Mouse (Mus musculus): ENCODE data around the gene Megf9. TPM values are rescaled to one million over a fixed set of nuclear protein-coding genes. Genes with fewer than 3 reads are reported as not detected.

Gene Megf9
- 26.1 and 29.1 TPM in 2 replicates for polyA plus RNA-seq (2015; fragmentation: Nextera tagmentation; extraction: Ambion mirVana)

DNA sequence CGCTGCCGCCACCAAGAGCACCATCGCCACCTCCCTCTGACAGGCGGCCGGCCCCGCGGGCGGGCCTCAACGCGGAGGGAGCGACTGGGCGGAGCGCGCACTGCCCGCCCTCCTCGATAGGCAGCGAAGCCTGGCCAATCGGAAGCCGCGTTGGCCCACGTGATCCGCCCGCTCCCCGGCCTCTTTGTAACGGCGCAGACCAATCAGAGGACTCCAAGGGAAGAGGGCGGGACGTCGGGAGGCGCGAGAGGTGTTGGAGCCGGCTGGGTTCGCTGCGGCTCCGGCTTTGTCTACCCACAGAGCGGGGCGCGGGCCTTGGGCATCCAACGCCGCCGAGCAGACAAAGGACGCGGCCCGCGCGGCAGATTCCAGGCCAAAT lies at the start of gene Megf9:
TSS of gene Megf9 (minus strand) at position 105 of the 379 bp plus-strand sequence.
- peaks cover 36% of the 10 kb centered on the region for H3K4me1 ChIP-seq (ENCODE audit: control insufficient read depth, insufficient read depth, low read length)
- no peaks in the 10 kb centered on the region for H3K36me3 ChIP-seq (ENCODE audit: control insufficient read depth, insufficient read depth, low read length)
- WGBS: under 1% methylated on average over 45 of the region's 46 CpGs
- H3K27me3 ChIP-seq (ENCODE audit: control insufficient read depth, insufficient read depth, low read depth, low read length): no peaks in the 10 kb centered on the region
- H3K4me2 ChIP-seq (ENCODE audit: low read length): peak within 1 kb of the TSS; percentile 91
- no peaks in the 10 kb centered on the region for H3K9me3 ChIP-seq (replicated peaks; ENCODE audit: control insufficient read depth, low read length, poor library complexity, severe bottlenecking)
- peak; percentile 99 for ATAC-seq
- peak within 1 kb of the TSS; percentile 89 for H3K4me3 ChIP-seq (ENCODE audit: low read depth, low read length)
- H3K27ac ChIP-seq (ENCODE audit: low read length): peak within 1 kb of the TSS; percentile 100
- H3K9ac ChIP-seq (ENCODE audit: low read depth, low read length): peak within 1 kb of the TSS; percentile 100

DNA sequence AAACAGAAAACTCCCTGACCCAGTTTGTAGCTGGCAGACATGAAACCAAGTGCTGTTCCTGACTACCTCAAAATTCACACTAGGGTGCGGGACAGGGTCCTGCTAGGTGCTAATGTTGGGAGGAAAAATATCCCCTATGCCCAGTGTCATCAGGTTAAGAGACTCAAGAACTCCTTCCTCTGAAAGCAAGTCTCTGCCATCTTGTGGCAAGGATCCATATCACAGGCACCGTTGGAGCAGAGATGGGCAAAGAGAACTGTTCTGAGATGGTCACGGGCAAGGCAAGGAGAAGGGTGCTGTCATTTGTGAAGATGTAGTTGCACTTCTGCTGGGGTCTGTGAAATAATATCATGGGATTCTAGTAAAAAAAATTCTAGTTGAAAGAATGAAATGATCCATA lies 44.9 kb upstream of the Megf9 start:
- ATAC-seq: no peak
- Histone ChIP-seq H3K9ac (ENCODE audit: low read depth, low read length) (no peak overlapping the region), H3K4me2 (ENCODE audit: low read length) (no peak overlapping the region), H3K36me3 (ENCODE audit: control insufficient read depth, insufficient read depth, low read length) (no peaks in the 10 kb centered on the region), H3K4me1 (ENCODE audit: control insufficient read depth, insufficient read depth, low read length) (no peaks in the 10 kb centered on the region), H3K9me3 (replicated peaks; ENCODE audit: control insufficient read depth, low read length, poor library complexity, severe bottlenecking) (no peaks in the 10 kb centered on the region), H3K27ac (ENCODE audit: low read length) (no peak overlapping the region), H3K27me3 (ENCODE audit: control insufficient read depth, insufficient read depth, low read depth, low read length) (no peaks in the 10 kb centered on the region), H3K4me3 (ENCODE audit: low read depth, low read length) (no peak overlapping the region)
- WGBS: 57% methylated on average over 3 of the region's 3 CpGs

DNA sequence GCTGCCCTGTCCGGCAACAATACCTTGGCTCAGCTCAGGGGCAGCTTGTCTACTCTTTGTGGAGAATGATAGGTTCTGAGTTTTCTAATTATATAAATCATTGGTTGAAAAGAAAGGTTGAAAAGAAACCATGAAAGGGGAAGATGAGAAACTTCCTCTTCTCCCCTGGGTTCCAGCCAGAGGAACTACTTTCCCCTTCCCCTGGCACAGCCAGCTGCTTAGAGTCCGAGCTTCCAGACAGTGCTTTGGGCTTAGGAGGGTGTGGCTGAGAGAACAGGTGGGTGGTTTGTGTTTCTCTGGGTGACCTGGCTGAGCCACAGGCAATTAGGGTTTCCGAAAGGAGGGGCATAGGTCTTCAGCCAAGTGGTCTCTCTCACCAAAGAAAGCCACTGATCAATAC lies 43.5 kb upstream of the Megf9 start:
- H3K4me2 ChIP-seq (ENCODE audit: low read length): no peak overlapping the region
- H3K9ac ChIP-seq (ENCODE audit: low read depth, low read length): no peak overlapping the region
- H3K4me3 ChIP-seq (ENCODE audit: low read depth, low read length): no peak overlapping the region
- H3K27ac ChIP-seq (ENCODE audit: low read length): no peak overlapping the region
- H3K27me3 ChIP-seq (ENCODE audit: control insufficient read depth, insufficient read depth, low read depth, low read length): no peaks in the 10 kb centered on the region
- WGBS: 73% methylated on average over 3 of the region's 3 CpGs
- no peaks in the 10 kb centered on the region for H3K9me3 ChIP-seq (replicated peaks; ENCODE audit: control insufficient read depth, low read length, poor library complexity, severe bottlenecking)
- no peak for ATAC-seq
- no peaks in the 10 kb centered on the region for H3K36me3 ChIP-seq (ENCODE audit: control insufficient read depth, insufficient read depth, low read length)
- H3K4me1 ChIP-seq (ENCODE audit: control insufficient read depth, insufficient read depth, low read length): no peaks in the 10 kb centered on the region

DNA sequence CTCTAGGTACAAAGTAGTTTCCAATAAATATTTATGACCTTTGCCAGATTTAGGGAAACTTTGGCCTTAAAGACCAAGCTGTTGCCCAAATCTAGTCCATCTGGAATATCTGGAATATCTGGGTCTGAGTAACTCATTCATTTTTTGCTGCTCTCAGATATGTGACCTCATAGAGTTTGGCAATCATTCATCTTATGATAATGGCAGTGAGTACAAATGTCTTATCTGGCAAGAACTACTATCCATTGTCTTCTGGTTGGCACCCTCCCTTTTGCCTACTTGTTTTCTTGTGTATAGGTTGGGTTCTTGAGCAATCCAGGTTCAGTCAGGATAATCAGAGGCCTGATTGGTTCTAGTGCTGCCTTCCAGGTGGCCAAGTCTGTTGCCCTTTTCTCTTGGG lies 41.3 kb upstream of the Megf9 start:
- Histone ChIP-seq H3K9me3 (replicated peaks; ENCODE audit: control insufficient read depth, low read length, poor library complexity, severe bottlenecking) (no peaks in the 10 kb centered on the region), H3K4me1 (ENCODE audit: control insufficient read depth, insufficient read depth, low read length) (no peaks in the 10 kb centered on the region), H3K4me3 (ENCODE audit: low read depth, low read length) (no peak overlapping the region), H3K27ac (ENCODE audit: low read length) (no peak overlapping the region), H3K27me3 (ENCODE audit: control insufficient read depth, insufficient read depth, low read depth, low read length) (no peaks in the 10 kb centered on the region), H3K9ac (ENCODE audit: low read depth, low read length) (no peak overlapping the region), H3K4me2 (ENCODE audit: low read length) (no peak overlapping the region), H3K36me3 (ENCODE audit: control insufficient read depth, insufficient read depth, low read length) (no peaks in the 10 kb centered on the region)
- no peak for ATAC-seq

DNA sequence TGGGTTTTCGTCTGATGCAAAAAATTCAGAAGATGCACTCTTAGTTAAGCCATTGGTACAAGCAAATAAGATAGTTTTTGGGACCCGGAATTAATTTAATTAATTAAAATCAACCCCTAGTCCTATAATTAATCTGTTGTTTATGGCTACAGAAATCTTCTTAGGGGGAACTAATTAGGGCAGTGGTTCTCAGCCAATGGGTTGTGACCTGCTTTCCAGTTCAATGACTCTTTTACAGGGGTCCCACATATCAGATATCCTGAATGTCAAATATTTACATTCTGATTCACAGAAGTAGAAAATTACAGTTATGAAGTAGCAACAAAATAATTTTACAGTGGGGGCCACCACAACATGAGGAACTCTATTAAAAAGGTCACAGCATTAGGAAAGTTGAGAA lies 39.1 kb upstream of the Megf9 start:
- no peaks in the 10 kb centered on the region for H3K9me3 ChIP-seq (replicated peaks; ENCODE audit: control insufficient read depth, low read length, poor library complexity, severe bottlenecking)
- no peaks in the 10 kb centered on the region for H3K4me1 ChIP-seq (ENCODE audit: control insufficient read depth, insufficient read depth, low read length)
- H3K4me3 ChIP-seq (ENCODE audit: low read depth, low read length): no peak overlapping the region
- no peak for ATAC-seq
- no peak overlapping the region for H3K4me2 ChIP-seq (ENCODE audit: low read length)
- H3K27ac ChIP-seq (ENCODE audit: low read length): no peak overlapping the region
- H3K27me3 ChIP-seq (ENCODE audit: control insufficient read depth, insufficient read depth, low read depth, low read length): no peaks in the 10 kb centered on the region
- H3K9ac ChIP-seq (ENCODE audit: low read depth, low read length): no peak overlapping the region
- no peaks in the 10 kb centered on the region for H3K36me3 ChIP-seq (ENCODE audit: control insufficient read depth, insufficient read depth, low read length)
- 88% methylated on average over 2 of the region's 2 CpGs for WGBS

DNA sequence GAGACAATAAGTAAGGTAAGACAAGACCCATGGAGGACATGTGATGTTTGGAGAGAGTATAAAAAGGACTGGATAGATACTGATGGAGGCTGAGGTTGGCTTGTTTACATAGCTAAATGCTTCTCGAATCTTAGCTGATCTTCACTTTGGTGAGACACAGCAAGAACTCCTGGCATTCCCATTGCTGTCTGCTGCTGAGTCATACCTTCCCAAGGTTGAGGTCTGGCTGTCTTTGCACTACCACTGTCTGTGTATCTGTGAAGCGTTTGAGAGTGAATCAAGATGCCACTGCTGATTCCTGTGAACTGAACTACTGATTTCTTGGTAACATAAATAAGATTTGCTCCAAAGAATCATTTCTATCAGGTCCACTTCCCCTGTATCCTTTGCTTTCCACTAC lies 19.1 kb upstream of the Megf9 start:
- H3K4me1 ChIP-seq (ENCODE audit: control insufficient read depth, insufficient read depth, low read length): no peaks in the 10 kb centered on the region
- H3K4me2 ChIP-seq (ENCODE audit: low read length): no peak overlapping the region
- H3K27me3 ChIP-seq (ENCODE audit: control insufficient read depth, insufficient read depth, low read depth, low read length): no peaks in the 10 kb centered on the region
- H3K9ac ChIP-seq (ENCODE audit: low read depth, low read length): no peak overlapping the region
- no peak for ATAC-seq
- H3K4me3 ChIP-seq (ENCODE audit: low read depth, low read length): no peak overlapping the region
- no peaks in the 10 kb centered on the region for H3K9me3 ChIP-seq (replicated peaks; ENCODE audit: control insufficient read depth, low read length, poor library complexity, severe bottlenecking)
- 79% methylated on average over 2 of the region's 2 CpGs for WGBS
- no peak overlapping the region for H3K27ac ChIP-seq (ENCODE audit: low read length)
- no peaks in the 10 kb centered on the region for H3K36me3 ChIP-seq (ENCODE audit: control insufficient read depth, insufficient read depth, low read length)

DNA sequence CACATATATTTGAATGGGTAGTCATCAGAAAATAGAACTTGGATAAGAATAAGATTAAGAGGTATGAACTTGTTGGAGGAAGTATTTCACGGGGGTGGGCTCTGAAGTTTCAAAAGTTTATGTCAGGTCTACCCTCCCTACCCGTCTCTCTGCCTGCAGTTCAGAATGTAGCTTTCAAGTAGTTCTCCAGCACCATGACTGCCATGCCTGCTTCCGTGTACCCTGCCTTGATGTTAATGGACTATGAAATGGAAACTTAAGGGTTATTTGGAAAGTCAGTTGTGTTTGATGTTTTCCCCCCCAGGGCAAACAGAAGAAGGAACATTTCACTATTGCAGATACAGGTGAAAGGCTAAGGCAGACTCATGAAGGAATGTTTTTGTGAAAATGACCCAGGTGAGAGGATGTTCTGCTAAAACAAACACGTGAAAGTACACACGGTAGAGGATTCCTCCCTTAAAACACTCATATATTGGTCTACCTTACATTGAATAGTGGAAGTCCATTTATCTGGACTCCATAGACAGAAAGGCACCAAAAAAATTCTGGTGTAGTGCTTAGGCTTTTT lies 18.5 kb upstream of the Megf9 start:
- Histone ChIP-seq H3K4me2 (ENCODE audit: low read length) (no peak overlapping the region), H3K27me3 (ENCODE audit: control insufficient read depth, insufficient read depth, low read depth, low read length) (no peaks in the 10 kb centered on the region), H3K36me3 (ENCODE audit: control insufficient read depth, insufficient read depth, low read length) (no peaks in the 10 kb centered on the region), H3K9ac (ENCODE audit: low read depth, low read length) (no peak overlapping the region), H3K27ac (ENCODE audit: low read length) (no peak overlapping the region), H3K9me3 (replicated peaks; ENCODE audit: control insufficient read depth, low read length, poor library complexity, severe bottlenecking) (no peaks in the 10 kb centered on the region), H3K4me3 (ENCODE audit: low read depth, low read length) (no peak overlapping the region), H3K4me1 (ENCODE audit: control insufficient read depth, insufficient read depth, low read length) (no peaks in the 10 kb centered on the region)
- 92% methylated on average over 5 of the region's 5 CpGs for WGBS
- ATAC-seq: no peak

DNA sequence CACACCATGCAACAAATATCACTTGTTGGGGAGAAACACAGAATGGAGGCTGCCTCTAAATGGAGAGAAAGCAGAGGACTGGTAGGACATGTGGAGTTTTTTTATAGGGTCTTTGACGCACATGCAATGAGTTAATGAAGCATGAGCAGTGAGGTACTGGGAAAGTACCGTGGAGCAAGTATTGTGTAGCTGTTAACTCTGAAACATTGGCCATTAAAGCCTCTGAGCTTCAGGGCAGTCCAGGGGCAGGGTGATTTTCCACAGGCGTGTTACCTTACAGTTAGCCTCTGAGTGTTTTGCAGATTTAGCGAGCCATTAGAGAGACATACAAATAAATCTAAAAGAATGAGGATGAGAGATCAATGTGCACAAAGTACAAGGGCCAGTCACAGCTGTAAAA lies 17.3 kb upstream of the Megf9 start:
- Histone ChIP-seq H3K4me3 (ENCODE audit: low read depth, low read length) (no peak overlapping the region), H3K9ac (ENCODE audit: low read depth, low read length) (no peak overlapping the region)
- 71% methylated on average over 4 of the region's 4 CpGs for WGBS

DNA sequence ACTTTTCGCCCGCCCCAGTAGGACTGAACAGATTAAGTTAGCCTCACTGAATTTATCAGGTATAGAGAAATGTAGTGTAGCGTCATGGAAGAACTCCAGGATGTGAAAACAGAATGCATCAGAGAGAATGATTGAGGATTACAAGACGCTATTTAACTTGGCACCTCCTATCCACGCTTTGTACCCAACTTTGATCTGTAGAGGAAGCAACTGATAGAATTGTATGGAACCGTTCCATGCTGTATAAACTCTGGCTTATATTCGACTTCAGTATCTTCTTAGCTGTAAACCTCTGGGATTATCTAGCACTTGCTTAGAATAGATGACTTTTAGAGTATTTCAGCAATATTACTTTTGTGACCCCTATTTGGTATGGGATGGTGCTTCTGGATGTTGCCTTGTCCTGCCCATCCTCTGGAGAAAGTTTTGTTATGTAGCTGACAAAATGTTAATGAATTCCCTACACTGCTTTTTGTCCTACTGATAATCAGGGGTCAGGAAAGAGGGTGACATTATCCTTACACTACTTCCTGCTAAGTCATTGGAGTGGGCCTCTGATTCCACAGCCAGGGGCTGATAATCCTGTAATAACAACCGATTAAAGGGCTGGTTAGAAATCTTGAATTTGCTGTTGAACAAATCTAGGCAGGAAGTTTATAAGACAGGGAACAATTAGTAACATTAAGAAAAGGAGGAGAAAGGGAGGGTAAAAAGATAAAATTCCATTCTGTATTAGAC lies 12.8 kb upstream of the Megf9 start:
- no peak overlapping the region for H3K9ac ChIP-seq (ENCODE audit: low read depth, low read length)
- no peak overlapping the region for H3K4me2 ChIP-seq (ENCODE audit: low read length)
- 91% methylated on average over 8 of the region's 8 CpGs for whole genome bisulfite sequencing
- no peak overlapping the region for H3K27ac ChIP-seq (ENCODE audit: low read length)
- H3K27me3 ChIP-seq (ENCODE audit: control insufficient read depth, insufficient read depth, low read depth, low read length): no peaks in the 10 kb centered on the region
- H3K9me3 ChIP-seq (replicated peaks; ENCODE audit: control insufficient read depth, low read length, poor library complexity, severe bottlenecking): no peaks in the 10 kb centered on the region
- H3K36me3 ChIP-seq (ENCODE audit: control insufficient read depth, insufficient read depth, low read length): no peaks in the 10 kb centered on the region
- no peak for ATAC-seq
- no peaks in the 10 kb centered on the region for H3K4me1 ChIP-seq (ENCODE audit: control insufficient read depth, insufficient read depth, low read length)
- no peak overlapping the region for H3K4me3 ChIP-seq (ENCODE audit: low read depth, low read length)

More for the DNA sequence above, 17.3 kb upstream of the Megf9 start:
- Histone ChIP-seq H3K9me3 (replicated peaks; ENCODE audit: control insufficient read depth, low read length, poor library complexity, severe bottlenecking) (no peaks in the 10 kb centered on the region), H3K36me3 (ENCODE audit: control insufficient read depth, insufficient read depth, low read length) (no peaks in the 10 kb centered on the region), H3K27ac (ENCODE audit: low read length) (no peak overlapping the region), H3K27me3 (ENCODE audit: control insufficient read depth, insufficient read depth, low read depth, low read length) (no peaks in the 10 kb centered on the region), H3K4me2 (ENCODE audit: low read length) (no peak overlapping the region), H3K4me1 (ENCODE audit: control insufficient read depth, insufficient read depth, low read length) (no peaks in the 10 kb centered on the region)
- no peak for ATAC-seq
